Mouse (Mus musculus): Measurements from ENCODE around the gene Akna.

Akna gene

DNA sequence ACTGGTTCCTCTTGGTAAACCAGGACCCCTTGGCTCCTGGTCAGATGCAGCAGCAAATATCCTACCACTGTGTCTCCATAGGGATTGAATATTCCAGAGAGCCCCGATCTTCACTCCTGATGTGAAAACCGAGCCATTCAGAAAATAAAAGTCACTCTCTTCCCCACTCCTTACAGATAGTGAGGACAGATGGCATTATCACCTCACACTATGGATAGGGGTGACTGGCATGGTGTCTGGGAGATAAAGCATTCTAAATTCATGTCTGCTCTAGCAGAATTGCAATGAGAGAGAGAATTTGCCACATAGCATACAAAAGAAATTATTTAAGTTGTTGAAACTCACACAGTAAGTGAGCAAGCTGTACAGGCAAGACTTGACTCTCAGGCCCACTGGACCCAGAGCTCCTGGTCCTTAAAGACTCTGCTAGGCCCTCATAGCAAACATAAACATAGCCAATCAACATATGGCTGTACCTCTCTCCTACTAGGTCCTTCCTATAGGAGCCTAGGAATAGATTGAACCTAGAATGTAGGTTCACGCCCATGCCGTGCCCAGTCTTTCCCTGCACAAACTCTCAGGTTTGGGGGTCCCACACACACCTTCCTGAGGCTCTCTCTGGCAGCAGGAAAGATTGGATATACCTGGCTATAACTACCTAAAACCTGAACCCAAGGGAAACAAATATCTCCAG lies 20.3 kb downstream of the Akna start:
- DNase-seq, result no peak

DNA sequence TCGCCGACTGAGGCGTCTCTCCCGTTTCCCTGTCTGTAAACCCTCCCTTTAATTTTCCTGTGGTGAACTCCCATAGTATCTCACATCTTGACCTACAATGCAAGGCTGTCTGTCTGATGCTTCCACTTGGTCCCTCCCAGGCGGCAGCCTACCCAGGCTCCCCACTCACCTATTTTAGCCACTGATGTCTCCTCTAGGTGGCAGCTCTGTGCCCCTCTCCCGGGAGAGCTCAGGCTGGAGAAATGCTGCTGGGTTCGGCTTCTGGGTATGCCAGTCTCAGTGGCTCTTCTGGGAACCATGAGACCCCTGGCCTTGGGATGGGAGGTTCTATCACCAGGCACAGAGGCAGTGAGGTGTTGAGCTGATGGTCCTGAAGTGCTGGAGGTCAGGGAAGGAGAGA lies 25.7 kb downstream of the Akna start:
- no peak for DNase-seq

DNA sequence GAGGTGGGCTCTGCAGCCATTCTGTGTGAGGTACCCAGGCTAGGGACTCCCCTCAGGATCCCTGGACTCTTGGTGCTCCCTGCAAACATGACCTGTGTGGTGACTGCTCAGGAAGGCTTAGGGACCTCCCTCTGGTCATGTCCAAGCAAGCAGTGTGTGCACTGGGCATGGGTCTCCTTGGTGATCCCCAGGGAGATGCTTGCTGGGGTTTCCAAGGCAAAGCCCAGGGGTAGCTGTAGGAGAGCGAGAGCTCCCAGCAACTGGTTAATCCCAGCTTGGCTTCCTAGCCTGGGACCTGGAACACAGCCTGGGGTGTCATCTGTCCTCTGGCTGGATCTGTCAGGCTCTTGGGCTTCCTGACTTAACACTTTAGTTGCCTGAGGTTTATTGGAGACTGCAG lies 27.8 kb downstream of the Akna start:
- no peak for DNase-seq

DNA sequence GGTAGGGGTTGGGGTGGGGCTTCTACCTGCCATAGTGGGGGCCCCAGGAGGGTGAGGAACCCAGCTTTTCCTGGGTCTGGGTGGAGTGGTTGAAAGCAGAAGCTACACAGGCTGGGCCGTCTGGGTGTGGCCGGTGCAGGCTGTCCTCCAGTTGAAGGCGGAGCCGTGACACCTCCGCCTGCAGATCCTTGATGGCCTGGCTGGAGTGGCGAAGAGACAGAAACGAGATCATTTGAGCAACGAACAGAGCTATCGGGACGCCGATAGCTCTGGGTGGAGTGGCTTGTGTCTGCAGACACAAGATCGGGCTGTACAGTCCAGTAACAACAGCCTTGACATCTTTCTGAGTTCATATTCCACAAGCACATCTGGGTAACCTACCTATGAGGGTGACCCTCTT lies 28.8 kb downstream of the Akna start:
- DNase-seq, result no peak

DNA sequence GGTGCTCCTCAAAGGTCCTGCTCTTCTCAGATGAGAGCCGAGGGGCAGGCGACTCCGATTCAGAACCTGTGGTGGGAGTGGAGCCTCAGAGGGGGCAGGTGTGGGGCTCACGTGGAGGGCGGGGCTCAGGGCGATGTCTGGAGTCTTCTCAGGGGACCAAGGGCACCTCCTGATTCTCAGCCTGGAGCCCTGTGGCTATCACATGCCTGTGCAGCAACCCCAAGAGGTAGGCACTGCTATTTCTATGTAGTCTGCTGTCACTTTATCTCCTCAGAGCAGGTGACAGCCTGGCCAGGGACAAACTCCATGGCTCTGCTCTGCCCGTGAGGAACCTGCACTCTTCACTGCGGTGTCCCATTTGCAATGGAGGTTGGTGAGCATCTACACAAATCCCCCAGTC lies 29.8 kb downstream of the Akna start:
- DNase-seq, result no peak

DNA sequence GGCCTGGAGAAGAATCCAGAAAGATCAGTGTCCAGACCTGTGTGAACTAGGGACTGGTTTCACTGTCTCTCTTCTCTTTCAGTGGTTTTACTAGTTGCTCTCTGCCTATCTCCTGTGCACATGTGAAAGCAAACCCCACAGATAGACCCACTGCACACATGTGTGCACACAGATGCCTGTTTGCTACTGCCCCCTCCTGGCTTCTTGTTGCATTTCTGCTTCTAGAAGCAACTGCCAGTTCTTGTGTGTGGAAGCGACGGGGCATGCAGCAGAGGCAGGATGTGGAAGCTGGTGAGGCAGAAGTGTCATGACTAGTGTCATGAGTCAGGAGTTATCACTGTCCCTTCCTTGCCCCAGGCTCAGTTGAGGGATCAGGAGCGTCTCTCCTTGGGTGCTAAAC lies 31.3 kb downstream of the Akna start:
- peak in 1 of 2 experiments; percentile 67 for DNase-seq

DNA sequence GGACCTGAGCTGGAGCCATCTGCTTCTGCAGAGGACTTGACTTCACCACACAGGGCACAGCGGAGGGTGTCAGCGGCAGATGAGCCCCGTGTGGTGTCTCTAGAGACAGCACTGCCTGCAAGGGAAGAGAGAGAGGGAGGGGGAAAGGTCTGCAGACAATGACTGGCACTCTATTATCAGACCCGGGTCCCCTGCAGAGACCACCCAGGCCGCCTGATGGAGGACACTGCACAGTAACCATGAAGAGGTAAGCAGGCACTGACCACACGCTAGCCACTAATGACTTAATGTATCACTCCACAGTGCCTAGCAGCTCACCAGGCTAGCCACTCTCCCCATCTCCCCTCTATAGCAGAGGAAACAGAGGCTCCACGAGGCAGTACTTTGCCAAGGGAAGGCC lies 32.3 kb downstream of the Akna start:
- DNase-seq, result no peak

DNA sequence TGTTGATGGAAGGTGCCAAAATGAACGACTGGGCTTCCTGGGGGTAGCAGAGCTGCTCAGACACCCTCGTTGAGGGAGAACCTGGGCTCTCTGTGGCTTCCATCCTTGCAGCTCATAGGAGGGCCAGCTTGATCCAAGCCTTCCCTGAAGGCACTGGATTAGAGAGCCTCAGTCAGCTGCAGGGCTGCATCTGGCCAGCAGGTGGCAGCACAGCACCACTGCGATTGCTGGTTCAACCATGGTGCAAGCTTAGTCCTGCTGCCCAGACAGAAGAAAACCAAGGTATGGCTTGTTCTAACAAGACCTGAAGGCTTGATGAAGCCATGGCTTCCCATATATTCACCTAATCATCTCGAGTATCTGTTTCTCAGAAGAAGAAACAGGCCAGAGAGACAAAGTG lies 34.6 kb downstream of the Akna start:
- peak; percentile 73 to 88 for DNase-seq

DNA sequence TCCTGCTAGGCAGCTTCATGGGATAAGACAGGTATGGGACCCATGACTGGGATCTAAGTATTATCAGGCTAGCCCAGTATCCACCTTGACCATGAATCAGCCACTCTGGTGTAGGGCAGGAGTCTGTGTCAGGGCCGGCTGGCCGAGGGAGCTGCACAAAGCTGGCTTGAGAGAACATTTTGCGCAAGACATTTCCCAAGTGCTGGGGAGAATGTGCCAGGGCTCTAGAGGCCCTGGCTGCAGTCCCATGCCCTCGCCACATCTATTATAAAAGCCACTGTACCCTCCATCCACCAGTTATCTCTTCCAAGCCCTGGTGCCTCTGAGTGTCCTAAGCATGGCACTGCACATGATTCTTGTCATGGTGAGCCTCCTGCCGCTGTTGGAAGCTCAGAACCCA lies 41.0 kb downstream of the Akna start, which contains the start of gene Orm2:
Gene Orm2, plus strand, starts transcription at position 300 of the 400 bp plus-strand sequence.
- DNase-seq, result no peak

DNA sequence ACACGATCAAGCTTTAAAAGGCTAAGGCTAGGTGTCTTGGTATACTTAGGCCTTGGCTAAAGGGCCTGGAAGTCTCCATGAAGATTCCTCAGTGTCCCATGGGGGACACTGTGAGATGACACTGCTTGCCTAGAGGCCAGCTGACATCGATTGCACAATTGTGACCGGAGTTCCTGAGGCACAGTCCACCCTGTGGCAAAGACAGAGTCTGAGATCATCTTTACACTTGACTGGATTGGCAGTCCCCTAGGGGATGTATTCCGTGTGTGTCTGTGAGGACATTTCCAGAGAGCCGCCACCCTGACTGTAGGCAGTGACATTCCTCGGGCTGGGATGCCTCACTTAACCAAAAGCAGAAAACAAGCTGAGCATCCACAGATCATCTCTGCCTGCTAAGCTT lies 43.3 kb downstream of the Akna start:
- no peak for DNase-seq

DNA sequence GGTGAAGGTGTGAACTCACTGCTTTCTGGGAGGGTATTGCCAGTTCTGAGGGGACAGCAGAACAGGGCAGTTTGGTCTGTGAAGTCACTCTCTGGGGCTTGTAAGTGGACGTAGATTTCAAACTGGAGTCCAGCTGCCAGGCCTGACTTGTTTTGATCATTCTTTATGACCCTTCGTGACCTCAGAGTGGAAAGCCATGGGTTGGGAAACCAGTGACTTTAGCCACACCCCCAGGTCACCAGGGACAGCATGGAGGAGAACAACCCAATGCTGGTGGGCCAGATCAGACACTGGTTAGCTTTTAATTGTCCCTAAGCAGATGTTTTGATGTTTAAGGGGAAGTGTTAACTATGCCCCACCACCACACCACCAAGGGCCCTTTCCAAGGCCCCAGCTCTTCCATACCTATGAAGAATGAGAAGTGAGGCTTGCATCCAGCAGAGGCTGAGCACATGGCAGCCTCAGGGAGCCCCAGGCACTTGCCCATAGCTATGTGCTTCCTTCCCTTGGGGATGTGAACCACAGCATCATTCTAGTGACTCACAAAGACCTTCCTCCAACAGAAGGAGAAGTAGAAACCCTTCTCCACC lies 46.1 kb downstream of the Akna start:
- DNase-seq, result no peak

DNA sequence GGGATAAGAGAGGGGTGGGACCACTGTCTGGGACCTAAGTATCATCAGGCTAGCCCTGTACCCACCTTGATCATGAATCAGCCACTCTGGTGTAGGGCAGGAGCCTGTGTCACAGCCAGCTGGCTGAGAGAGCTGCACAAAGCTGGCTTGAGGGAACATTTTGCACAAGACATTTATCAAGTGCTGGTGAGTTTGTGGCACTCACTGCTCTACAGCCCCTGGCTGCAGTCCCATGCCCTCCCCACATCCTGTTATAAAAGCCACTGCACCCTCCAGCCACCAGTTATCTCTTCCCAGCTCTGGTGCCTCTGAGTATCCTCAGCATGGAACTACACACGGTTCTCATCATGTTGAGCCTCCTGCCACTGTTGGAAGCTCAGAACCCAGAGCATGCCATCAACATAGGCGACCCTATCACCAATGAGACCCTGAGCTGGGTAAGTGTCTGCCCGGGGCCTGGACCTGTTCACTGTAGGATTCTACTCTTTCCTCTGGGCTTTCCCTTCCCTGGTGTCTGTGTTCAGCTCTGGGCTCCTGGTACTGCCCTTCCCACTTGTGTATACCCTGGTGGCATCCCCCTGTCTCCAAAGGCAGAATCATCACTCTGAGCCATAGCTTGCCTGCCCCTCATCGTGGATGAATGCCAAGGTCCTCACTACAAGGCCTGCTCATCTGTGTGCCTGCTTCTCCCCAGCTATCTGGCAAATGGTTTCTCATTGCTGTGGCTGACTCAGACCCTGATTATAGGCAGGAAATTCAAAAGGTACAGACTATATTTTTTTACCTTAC lies 47.1 kb downstream of the Akna start, which contains the start of gene Orm3:
Gene Orm3, plus strand, starts transcription at position 286 of the 789 bp plus-strand sequence.
- no peak for DNase-seq

DNA sequence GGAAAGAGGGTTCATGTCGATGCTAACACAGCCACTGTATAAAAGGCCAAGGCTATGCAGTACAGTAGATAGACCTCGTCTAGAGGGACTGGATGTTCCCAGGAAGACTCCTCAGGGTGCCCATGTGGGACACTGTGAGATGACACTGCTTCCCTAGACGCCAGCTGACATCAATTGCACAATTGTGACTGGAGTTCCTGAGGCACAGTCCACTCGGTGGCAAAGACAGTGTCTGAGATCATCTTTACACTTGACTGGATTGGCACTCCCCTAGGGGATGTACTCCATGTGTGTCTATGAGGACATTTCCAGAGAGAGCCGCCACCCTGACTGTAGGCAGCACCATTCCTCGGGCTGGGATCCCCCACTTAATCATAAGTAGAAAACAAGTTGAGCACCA lies 54.6 kb downstream of the Akna start:
- DNase-seq, result no peak

DNA sequence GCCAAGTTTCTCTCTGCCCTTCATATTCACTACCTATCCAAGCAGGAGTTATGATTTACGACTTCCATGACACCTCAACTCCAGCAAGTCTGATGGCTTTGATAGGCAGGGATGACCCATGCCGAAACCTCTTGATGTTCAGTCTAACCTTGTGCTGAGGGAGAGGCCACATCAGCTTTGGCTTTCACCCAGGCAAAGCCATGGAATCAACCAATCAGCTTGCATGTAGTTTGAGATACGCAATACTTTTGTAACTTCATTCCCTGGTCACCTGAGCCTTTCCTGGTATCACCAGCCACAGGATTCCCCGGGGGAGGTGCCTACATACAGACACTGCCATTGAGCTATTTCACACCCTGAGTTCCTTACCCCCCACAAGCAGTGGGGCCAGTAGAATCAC lies 56.5 kb downstream of the Akna start:
- DNase-seq, result no peak

DNA sequence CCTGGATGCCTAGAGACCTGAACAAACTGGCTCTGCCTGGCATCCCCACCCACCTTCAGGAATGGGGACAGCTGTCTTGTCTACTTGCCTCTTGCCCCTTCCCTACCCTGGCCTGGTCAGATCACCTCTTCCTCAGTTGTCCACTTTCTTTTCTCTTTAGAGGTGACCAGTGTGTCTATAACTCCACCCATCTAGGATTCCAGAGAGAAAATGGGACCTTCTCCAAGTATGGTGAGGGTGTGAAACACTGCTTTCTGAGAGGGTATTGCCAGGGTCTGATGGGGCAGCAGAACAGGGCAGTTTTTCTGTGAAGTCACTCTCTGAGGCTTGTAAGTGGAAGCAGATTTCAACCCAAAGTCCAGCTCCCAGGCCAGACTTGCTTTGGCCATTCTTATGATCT lies 57.9 kb downstream of the Akna start:
- DNase-seq, result no peak

DNA sequence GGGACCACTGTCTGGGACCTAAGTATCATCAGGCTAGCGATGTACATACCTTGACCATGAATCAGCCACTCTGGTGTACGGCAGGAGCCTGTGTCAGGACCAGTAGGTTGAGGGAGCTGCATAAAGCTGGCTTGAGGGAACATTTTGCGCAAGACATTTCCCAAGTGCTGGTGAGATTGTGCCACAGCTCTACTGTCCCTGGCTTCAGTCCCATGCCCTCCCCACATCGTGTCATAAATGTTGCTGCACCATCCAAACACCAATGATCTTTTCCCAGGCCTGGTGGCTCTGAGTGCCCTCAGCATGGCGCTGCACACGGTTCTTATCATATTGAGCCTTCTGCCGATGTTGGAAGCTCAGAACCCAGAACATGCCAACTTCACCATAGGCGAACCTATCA lies 58.9 kb downstream of the Akna start, which contains the start of gene Orm1:
Gene Orm1, plus strand, starts transcription at position 266 of the 400 bp plus-strand sequence.
- DNase-seq, result no peak

DNA sequence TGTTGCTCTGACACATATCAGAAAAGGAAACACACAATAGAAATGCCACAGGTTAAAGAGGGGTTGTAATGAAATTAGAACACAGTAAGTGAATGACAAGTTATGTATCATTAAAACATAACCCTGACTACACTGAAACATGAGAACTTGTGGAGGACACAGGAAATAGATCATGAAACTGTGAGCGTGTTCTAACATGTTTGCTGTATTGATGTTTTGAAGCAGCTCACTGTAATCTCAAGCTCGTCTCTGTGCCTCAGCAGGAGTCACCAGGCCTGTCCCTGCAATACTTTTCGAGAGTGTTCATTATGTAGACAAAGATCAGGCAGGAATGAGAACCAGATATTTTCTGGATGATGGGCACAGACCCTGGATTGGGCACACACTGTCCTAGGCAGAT lies 59.5 kb downstream of the Akna start:
- DNase-seq, result no peak

DNA sequence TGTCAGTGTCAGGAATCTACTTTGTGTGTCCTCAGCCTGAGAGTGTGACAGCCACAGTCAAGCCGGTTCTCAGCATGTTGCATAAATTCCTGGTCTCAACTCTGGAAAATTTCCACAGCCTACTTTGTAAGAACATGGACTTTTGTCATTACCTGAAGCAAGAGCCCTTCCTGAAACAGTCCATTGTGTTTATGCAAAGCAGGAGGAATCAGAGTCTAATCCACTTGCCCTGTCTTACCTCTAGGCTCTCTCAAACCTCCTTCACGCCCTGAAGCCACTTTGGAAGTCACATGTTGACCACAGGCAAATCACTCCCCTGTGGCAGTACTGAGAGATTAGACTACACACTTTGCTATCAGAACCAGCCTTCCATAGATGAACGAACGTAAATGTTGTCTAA lies 60.7 kb downstream of the Akna start:
- DNase-seq, result no peak

DNA sequence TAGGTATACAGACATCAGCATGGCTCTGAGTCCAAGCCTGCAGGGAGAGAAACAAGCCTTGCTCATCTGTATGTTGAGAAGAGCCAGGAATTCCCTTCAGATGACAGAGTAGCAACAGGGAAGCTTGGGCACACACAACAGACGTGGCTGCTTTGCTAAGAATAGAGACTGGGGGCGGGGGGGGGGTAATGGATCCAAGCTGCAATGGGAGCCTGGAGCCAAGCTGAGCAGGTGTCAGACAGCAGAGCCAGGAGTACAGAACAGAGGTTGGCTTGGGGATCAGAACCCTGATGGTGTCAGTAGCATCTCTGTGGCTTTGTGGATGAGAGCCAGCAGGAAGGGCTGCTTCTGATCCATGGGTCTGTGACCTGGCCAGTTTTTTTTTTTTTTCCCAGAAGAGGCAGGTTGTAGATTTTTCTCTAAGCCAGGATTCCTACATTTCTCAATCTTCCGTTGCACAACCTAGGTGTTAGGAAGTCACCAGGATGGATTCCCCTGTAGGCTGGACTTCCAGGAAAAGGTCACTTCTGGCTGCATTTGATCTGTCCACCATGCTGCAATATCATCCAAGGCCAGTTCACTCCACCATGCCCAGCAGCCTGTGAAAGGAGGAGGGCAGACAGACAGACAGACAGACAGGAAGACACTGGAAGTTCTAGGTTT lies 64.6 kb downstream of the Akna start:
- no peak for DNase-seq

DNA sequence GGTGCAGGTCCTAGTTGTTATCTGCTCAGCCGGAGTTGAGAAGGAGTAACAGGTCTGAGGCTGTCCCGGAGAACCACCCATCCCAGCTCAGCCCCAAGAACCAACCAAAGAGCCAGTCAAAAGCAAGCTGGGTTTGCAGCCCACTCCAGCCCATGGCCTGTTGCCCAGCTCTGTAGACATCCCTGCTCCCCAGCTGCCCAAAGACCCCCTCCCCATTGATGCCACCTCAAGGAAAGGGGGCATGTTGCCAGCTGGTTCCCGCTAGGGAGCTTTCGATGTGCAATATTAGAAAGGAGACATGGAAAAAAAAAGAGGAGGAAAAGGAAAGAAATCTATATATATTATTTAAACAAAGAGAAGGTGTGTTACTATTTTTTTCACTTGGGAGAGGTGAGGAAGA lies 69.8 kb downstream of the Akna start:
- DNase-seq, result no peak

DNA sequence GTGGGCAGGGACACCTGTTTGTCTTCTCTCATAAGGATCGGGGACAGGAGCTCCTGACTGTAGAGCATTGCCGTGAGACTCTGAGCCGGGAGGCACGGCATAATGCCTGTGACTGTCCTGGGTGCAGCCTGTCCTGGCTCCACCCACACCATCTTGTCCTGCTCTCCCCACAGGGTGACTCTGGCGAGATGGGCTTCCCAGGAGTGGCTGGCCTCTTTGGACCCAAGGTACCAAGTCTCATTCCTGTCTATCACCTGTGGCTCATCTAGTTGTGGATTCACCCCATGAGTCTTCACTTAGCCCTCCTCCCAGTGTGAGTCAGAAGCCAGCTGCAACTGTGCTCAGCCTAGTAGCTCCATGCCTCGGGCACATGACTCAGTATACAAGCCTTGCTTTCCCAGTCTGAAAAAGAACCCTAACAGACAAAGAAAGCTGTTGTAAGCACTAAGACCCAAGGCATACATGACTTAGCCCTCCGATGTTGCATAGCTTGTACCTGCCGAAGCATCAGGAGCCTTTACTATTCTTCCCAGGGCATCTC lies 79.8 kb downstream of the Akna start:
- DNase-seq, result no peak

DNA sequence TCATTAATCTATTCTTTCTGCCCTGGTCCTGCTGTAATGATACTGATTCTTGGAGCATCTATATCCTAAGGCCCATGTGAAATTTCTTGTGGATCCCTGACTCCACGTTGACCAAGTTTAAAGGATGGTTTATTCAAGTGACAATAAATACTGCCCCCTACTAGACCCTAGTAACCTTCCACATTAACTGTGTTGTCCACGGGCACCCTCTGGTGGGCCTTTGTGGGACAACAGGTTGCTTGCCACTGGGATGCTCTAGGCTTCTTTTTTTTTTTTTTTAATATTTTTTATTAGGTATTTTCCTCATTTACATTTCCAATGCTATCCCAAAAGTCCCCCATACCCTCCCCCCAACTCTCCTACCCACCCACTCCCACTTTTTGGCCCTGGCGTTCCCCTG lies 83.6 kb downstream of the Akna start:
- DNase-seq, result peak in 1 of 2 experiments; percentile 65
